Mouse (Mus musculus) liver, embryonic 14.5 days (tissue): ENCODE results near the gene Acot5.

Experiments
- CTCF ChIP-seq: IDR thresholded peaks from 2 replicates; pipeline ENCODE4 v1.5.1; 2016; ENCODE audit warnings: antibody characterized with exemption, low read depth, control low read depth
- EP300 ChIP-seq: IDR thresholded peaks from 2 replicates; pipeline ENCODE4 v1.6.1; 2016; ENCODE audit warnings: antibody characterized with exemption, low read depth

GRCm38 (mm10) chr12:84023052-84023745, 45.9 kb upstream of the Acot5 start:
- TF ChIP-seq CTCF (no peak), EP300 (no peak)
